Comparison of ENCODE assay signal across 10 mouse cellular contexts in genomic region chr10:70152190-70152743, GRCm38 (mm10). TPM values are rescaled to one million over a fixed set of nuclear protein-coding genes. Genes with fewer than 3 reads are reported as not detected.
DNase-seq lines count a peak whose midpoint lies in the region; ATAC-seq and TF ChIP-seq lines count a peak whose summit lies in the region.
"Had no signal": no experiment of that assay in that cellular context is flagged by ENCODE, and none has a peak within 500 bp of the region (broad histone marks: within the 10 kb centered on the region; RNA-seq: fewer than 3 reads in every experiment).

No protein-coding gene starts in this region.

- no peak for DNase-seq in hindbrain, embryonic 10.5 days (ENCODE audit: low spot score)
- no peak for DNase-seq in hindbrain, postnatal 0 days (ENCODE audit: low spot score)
- no peak for DNase-seq in cerebellum, adult 9-11 months
- DNase-seq in spleen, postnatal 4 days (ENCODE audit: low spot score in 2 of 2): no peak
- DNase-seq in left cerebral cortex, postnatal 14 days (ENCODE audit: low spot score in 2 of 2): no peak

- no peak overlapping the region for H3K4me2 ChIP-seq in hindbrain, postnatal 0 days (ENCODE audit: low read depth, low read length)
- no peak overlapping the region for H3K4me2 ChIP-seq in embryonic facial prominence, embryonic 15.5 days (replicated peaks)
- no peak overlapping the region for H3K4me2 ChIP-seq in intestine, embryonic 15.5 days (replicated peaks)
- no peak overlapping the region for H3K4me2 ChIP-seq in midbrain, embryonic 15.5 days
- H3K4me2 ChIP-seq: forebrain, embryonic 13.5 days; liver, embryonic 15.5 days had no signal

- WGBS in hindbrain, embryonic 10.5 days: 54% methylated on average over 12 of the region's 12 CpGs
- 53% methylated on average over 12 of the region's 12 CpGs for WGBS in hindbrain, postnatal 0 days
- WGBS in embryonic facial prominence, embryonic 15.5 days: 18% methylated on average over 12 of the region's 12 CpGs
- WGBS in intestine, embryonic 15.5 days: 45% methylated on average over 12 of the region's 12 CpGs
- WGBS in midbrain, embryonic 15.5 days: 62% methylated on average over 12 of the region's 12 CpGs

- intact Hi-C loops in left cerebral cortex, postnatal 14 days (cut with DNase I): no loop called here

- no peak overlapping the region for H3K9ac ChIP-seq in hindbrain, postnatal 0 days (replicated peaks; ENCODE audit: low read length)
- H3K9ac ChIP-seq in embryonic facial prominence, embryonic 15.5 days: no peak overlapping the region
- H3K9ac ChIP-seq in intestine, embryonic 15.5 days: no peak overlapping the region
- no peak overlapping the region for H3K9ac ChIP-seq in midbrain, embryonic 15.5 days
- H3K9ac ChIP-seq: forebrain, embryonic 13.5 days; liver, embryonic 15.5 days had no signal

- H3K4me3 ChIP-seq in hindbrain, embryonic 10.5 days: no peak overlapping the region
- no peak overlapping the region for H3K4me3 ChIP-seq in hindbrain, postnatal 0 days (ENCODE audit: low read length)
- H3K4me3 ChIP-seq in embryonic facial prominence, embryonic 15.5 days (replicated peaks): no peak overlapping the region
- no peak overlapping the region for H3K4me3 ChIP-seq in intestine, embryonic 15.5 days (replicated peaks)
- no peak overlapping the region for H3K4me3 ChIP-seq in midbrain, embryonic 15.5 days
- H3K4me3 ChIP-seq: forebrain, embryonic 13.5 days; liver, embryonic 15.5 days had no signal

- no peak for ATAC-seq in hindbrain, postnatal 0 days
- no peak for ATAC-seq in embryonic facial prominence, embryonic 15.5 days (ENCODE audit: insufficient number of reproducible peaks, low FRiP score, low TSS enrichment, low read depth)
- ATAC-seq in intestine, embryonic 15.5 days: no peak
- ATAC-seq in midbrain, embryonic 15.5 days (replicated peaks): 0 out of 2 replicates have a peak, but pooled peaks have one; percentile 17
- ATAC-seq: forebrain, embryonic 13.5 days had no signal

- H3K27ac ChIP-seq in hindbrain, embryonic 10.5 days: peak overlapping the region; percentile 74
- H3K27ac ChIP-seq in hindbrain, postnatal 0 days: no peak overlapping the region; the same call in 1 of the 2 replicates
- 0 out of 2 replicates have a peak overlapping the region, but pooled peaks have one; percentile 34 for H3K27ac ChIP-seq in embryonic facial prominence, embryonic 15.5 days (replicated peaks)
- H3K27ac ChIP-seq in intestine, embryonic 15.5 days: peak overlapping the region; percentile 60; the same call in 1 of the 2 replicates
- no peak overlapping the region for H3K27ac ChIP-seq in midbrain, embryonic 15.5 days
- H3K27ac ChIP-seq: forebrain, embryonic 13.5 days; liver, embryonic 15.5 days had no signal

- no peak for TF ChIP-seq CTCF in hindbrain, postnatal 0 days (IDR thresholded peaks at IDR 0.05; ENCODE audit: low read depth)

- H3K27me3 ChIP-seq in hindbrain, embryonic 10.5 days (ENCODE audit: insufficient read depth, poor library complexity, severe bottlenecking): no peaks in the 10 kb centered on the region
- H3K27me3 ChIP-seq in hindbrain, postnatal 0 days (ENCODE audit: insufficient read depth, low read length): no peaks in the 10 kb centered on the region
- no peaks in the 10 kb centered on the region for H3K27me3 ChIP-seq in embryonic facial prominence, embryonic 15.5 days
- no peaks in the 10 kb centered on the region for H3K27me3 ChIP-seq in intestine, embryonic 15.5 days (replicated peaks)
- no peaks in the 10 kb centered on the region for H3K27me3 ChIP-seq in midbrain, embryonic 15.5 days (replicated peaks)
- H3K27me3 ChIP-seq: forebrain, embryonic 13.5 days; liver, embryonic 15.5 days had no signal

- H3K36me3 ChIP-seq in hindbrain, embryonic 10.5 days: peaks cover 90% of the 10 kb centered on the region
- peaks cover 18% of the 10 kb centered on the region for H3K36me3 ChIP-seq in hindbrain, postnatal 0 days (ENCODE audit: insufficient read depth, low read length)
- peaks cover 35% of the 10 kb centered on the region for H3K36me3 ChIP-seq in embryonic facial prominence, embryonic 15.5 days
- H3K36me3 ChIP-seq in intestine, embryonic 15.5 days: peaks cover 30% of the 10 kb centered on the region
- 0 out of 2 replicates have a peak, but pooled peaks cover 4% of the 10 kb centered on the region for H3K36me3 ChIP-seq in midbrain, embryonic 15.5 days (replicated peaks)

- peaks cover 40% of the 10 kb centered on the region for H3K4me1 ChIP-seq in hindbrain, embryonic 10.5 days (replicated peaks)
- peaks cover 4% of the 10 kb centered on the region; the same call in 1 of the 2 replicates for H3K4me1 ChIP-seq in hindbrain, postnatal 0 days (ENCODE audit: insufficient read depth, low read length)
- peaks cover 40% of the 10 kb centered on the region for H3K4me1 ChIP-seq in embryonic facial prominence, embryonic 15.5 days
- peaks cover 21% of the 10 kb centered on the region for H3K4me1 ChIP-seq in intestine, embryonic 15.5 days (replicated peaks)
- no peaks in the 10 kb centered on the region for H3K4me1 ChIP-seq in midbrain, embryonic 15.5 days
- H3K4me1 ChIP-seq: forebrain, embryonic 13.5 days had no signal

- 0 out of 2 replicates have a peak, but pooled peaks cover 3% of the 10 kb centered on the region for H3K9me3 ChIP-seq in hindbrain, embryonic 10.5 days
- H3K9me3 ChIP-seq in hindbrain, postnatal 0 days (ENCODE audit: low read length): no peaks in the 10 kb centered on the region
- H3K9me3 ChIP-seq in embryonic facial prominence, embryonic 15.5 days (replicated peaks): no peaks in the 10 kb centered on the region
- no peaks in the 10 kb centered on the region for H3K9me3 ChIP-seq in intestine, embryonic 15.5 days
- H3K9me3 ChIP-seq in midbrain, embryonic 15.5 days: no peaks in the 10 kb centered on the region
- H3K9me3 ChIP-seq: forebrain, embryonic 13.5 days; liver, embryonic 15.5 days had no signal

RNA-seq across cellular contexts. Expression of gene Mrln, which starts 52.2 kb away (rescaled TPM):
- polyA plus RNA-seq in hindbrain, embryonic 10.5 days (2016; fragmentation: Nextera tagmentation; extraction: Ambion mirVana): 0.71 and 1.2 TPM in 2 replicates
- total RNA-seq in hindbrain, postnatal 0 days (2014; rRNA removed): 5.3 and 6.3 TPM in 2 replicates
- polyA plus RNA-seq in hindbrain, postnatal 0 days (2015; fragmentation: Nextera tagmentation; extraction: Ambion mirVana): 3.3 and 3.9 TPM in 2 replicates
- polyA plus RNA-seq in embryonic facial prominence, embryonic 15.5 days (2015; fragmentation: Nextera tagmentation; extraction: Ambion mirVana): 23.9 and 30.1 TPM in 2 replicates
- polyA plus RNA-seq in intestine, embryonic 15.5 days (2015; fragmentation: Nextera tagmentation; extraction: Ambion mirVana): 0.98 and 1.3 TPM in 2 replicates
- 1.2 and 1.9 TPM in 2 replicates for polyA plus RNA-seq in midbrain, embryonic 15.5 days (2015; fragmentation: Nextera tagmentation; extraction: Ambion mirVana)
- not detected for total RNA-seq in left cerebral cortex, postnatal 14 days (2021)
- polyA plus RNA-seq: forebrain, embryonic 13.5 days had no signal

RNA-seq across cellular contexts. Expression of gene Ccdc6, which starts 55.3 kb away (rescaled TPM):
- polyA plus RNA-seq in hindbrain, embryonic 10.5 days (2016; fragmentation: Nextera tagmentation; extraction: Ambion mirVana): 14.2 and 18.2 TPM in 2 replicates
- total RNA-seq in hindbrain, postnatal 0 days (2014; rRNA removed): 28.0 and 29.7 TPM in 2 replicates
- 22.6 and 22.9 TPM in 2 replicates for polyA plus RNA-seq in hindbrain, postnatal 0 days (2015; fragmentation: Nextera tagmentation; extraction: Ambion mirVana)
- 13.5 and 15.2 TPM in 2 replicates for polyA plus RNA-seq in embryonic facial prominence, embryonic 15.5 days (2015; fragmentation: Nextera tagmentation; extraction: Ambion mirVana)
- 13.5 and 14.0 TPM in 2 replicates for polyA plus RNA-seq in intestine, embryonic 15.5 days (2015; fragmentation: Nextera tagmentation; extraction: Ambion mirVana)
- 23.3 and 25.3 TPM in 2 replicates for polyA plus RNA-seq in midbrain, embryonic 15.5 days (2015; fragmentation: Nextera tagmentation; extraction: Ambion mirVana)
- total RNA-seq in left cerebral cortex, postnatal 14 days (2021): 10 to 100 TPM; 53.9 to 58.8 TPM

Comparison
In these comparisons a context has a peak if more than half of its experiments do, and no peak if none do; other contexts are left out.
1. H3K27ac ChIP-seq: peak in hindbrain, embryonic 10.5 days (single experiment), embryonic facial prominence, embryonic 15.5 days (single experiment) and intestine, embryonic 15.5 days (single experiment); none in hindbrain, postnatal 0 days (single experiment) and midbrain, embryonic 15.5 days (single experiment).